Mouse (Mus musculus) hindbrain, embryonic 15.5 days (tissue): ENCODE data around the gene Aagab. TPM values are rescaled to one million over a fixed set of nuclear protein-coding genes. Genes with fewer than 3 reads are reported as not detected.
A peak's percentile ranks its signal among the peaks of the same experiment; 100 is the strongest.

Experiments
- ATAC-seq: fragments of 200-750 bp; cut with Nextera tagmentation; 2 replicates; pipeline ENCODE4 v1.8.0; 2017; ENCODE audit warnings: low read depth, moderate number of reproducible peaks, moderate TSS enrichment; ENCODE audit not compliant: low FRiP score
- H3K27ac ChIP-seq: fragments of 300-500 bp; sonication (generic); replicated peaks from 2 replicates; pipeline ENCODE4 v1.5.1; 2015; ENCODE audit warnings: mild to moderate bottlenecking, inconsistent platforms
- H3K27me3 ChIP-seq: fragments of 300-500 bp; sonication (generic); 2 replicates; pipeline ENCODE4 v1.6.1; 2015; ENCODE audit warnings: control low read depth, inconsistent platforms
- H3K36me3 ChIP-seq: fragments of 300-500 bp; sonication (generic); 2 replicates; pipeline ENCODE4 v1.6.1; 2015; ENCODE audit warnings: control low read depth, inconsistent platforms
- H3K4me1 ChIP-seq: fragments of 300-500 bp; sonication (generic); replicated peaks from 2 replicates; pipeline ENCODE4 v1.6.1; 2015; ENCODE audit warnings: control low read depth, inconsistent platforms
- H3K4me2 ChIP-seq: fragments of 300-500 bp; sonication (generic); 2 replicates; pipeline ENCODE4 v1.6.1; 2015; ENCODE audit warnings: moderate library complexity, mild to moderate bottlenecking, inconsistent platforms
- H3K4me3 ChIP-seq: fragments of 300-500 bp; sonication (generic); 2 replicates; pipeline ENCODE4 v1.5.1; 2015; ENCODE audit warnings: mild to moderate bottlenecking, inconsistent platforms
- H3K9ac ChIP-seq: fragments of 300-500 bp; sonication (generic); 2 replicates; pipeline ENCODE4 v1.6.1; 2015; ENCODE audit warnings: inconsistent platforms
- H3K9me3 ChIP-seq: fragments of 300-500 bp; sonication (generic); 2 replicates; pipeline ENCODE4 v1.6.1; 2016; ENCODE audit warnings: control low read depth, inconsistent platforms
- WGBS: fragments of 180-500 bp; shearing (Covaris S2); methylation state at CpG from one replicate; pipeline ENCODE4 v1.1.7; 2015; 5-methylcytosine and 5-hydroxymethylcytosine counted together
- polyA plus RNA-seq: library from polyadenylated mRNA; unstranded; fragments of >200 nt; fragmentation: Nextera tagmentation; extraction: Ambion mirVana; gene quantifications from 2 replicates; pipeline ENCODE4 v1.2.1, GENCODE M21; 2015

Aagab gene
- polyA plus RNA-seq, 1 experiment from 2014 or later = 64.0 TPM

- Histone ChIP-seq H3K4me2 (no peak overlapping the region), H3K27me3 (no peaks in the 10 kb centered on the region), H3K9me3 (no peaks in the 10 kb centered on the region), H3K4me3 (no peak overlapping the region), H3K36me3 (no peaks in the 10 kb centered on the region), H3K9ac (no peak overlapping the region), H3K27ac (peak overlapping the region; percentile 28), H3K4me1 (peaks cover 45% of the 10 kb centered on the region)
- 29% methylated on average over 13 of the region's 13 CpGs for WGBS
- 0 out of 2 replicates have a peak, but pooled peaks have one; percentile 55 for ATAC-seq
These were observed 62.6 kb downstream of the Aagab start for GRCm38 (mm10) chr9:63664792-63665646.

GRCm38 (mm10) chr9:63666612-63667372 lies 64.3 kb downstream of the Aagab start:
- Histone ChIP-seq H3K4me3 (no peak overlapping the region), H3K4me1 (peaks cover 45% of the 10 kb centered on the region), H3K36me3 (no peaks in the 10 kb centered on the region), H3K9me3 (no peaks in the 10 kb centered on the region), H3K27me3 (no peaks in the 10 kb centered on the region), H3K9ac (no peak overlapping the region), H3K4me2 (0 out of 2 replicates have a peak overlapping the region, but pooled peaks have one; percentile 7), H3K27ac (peak overlapping the region; percentile 51; the same call in 1 of the 2 replicates)
- peak; percentile 70 for ATAC-seq
- WGBS = 48% methylated on average over 18 of the region's 18 CpGs

- no peaks in the 10 kb centered on the region for H3K9me3 ChIP-seq
- 0 out of 2 replicates have a peak overlapping the region, but pooled peaks have one; percentile 7 for H3K4me2 ChIP-seq
- 75% methylated on average over 8 of the region's 8 CpGs for WGBS
- H3K27ac ChIP-seq = 0 out of 2 replicates have a peak overlapping the region, but pooled peaks have one; percentile 3
- ATAC-seq = no peak
- H3K9ac ChIP-seq = no peak overlapping the region
- H3K4me3 ChIP-seq = no peak overlapping the region
- no peaks in the 10 kb centered on the region for H3K27me3 ChIP-seq
- peaks cover 45% of the 10 kb centered on the region for H3K4me1 ChIP-seq
- no peaks in the 10 kb centered on the region for H3K36me3 ChIP-seq
These were observed 64.9 kb downstream of the Aagab start for GRCm38 (mm10) chr9:63667373-63667724.

- H3K9ac ChIP-seq = no peak overlapping the region
- WGBS = 63% methylated on average over 1 of the region's 1 CpGs
- H3K27ac ChIP-seq = no peak overlapping the region
- H3K4me3 ChIP-seq = no peak overlapping the region
- no peak for ATAC-seq
- no peaks in the 10 kb centered on the region for H3K9me3 ChIP-seq
- H3K36me3 ChIP-seq = no peaks in the 10 kb centered on the region
- no peak overlapping the region for H3K4me2 ChIP-seq
- H3K27me3 ChIP-seq = no peaks in the 10 kb centered on the region
- peaks cover 49% of the 10 kb centered on the region for H3K4me1 ChIP-seq
These were observed 66.2 kb downstream of the Aagab start for GRCm38 (mm10) chr9:63668621-63669020.

- WGBS = 98% methylated on average over 7 of the region's 7 CpGs
- no peaks in the 10 kb centered on the region for H3K36me3 ChIP-seq
- no peak overlapping the region for H3K4me2 ChIP-seq
- no peaks in the 10 kb centered on the region for H3K9me3 ChIP-seq
- H3K27ac ChIP-seq = no peak overlapping the region
- H3K9ac ChIP-seq = no peak overlapping the region
- peaks cover 46% of the 10 kb centered on the region for H3K4me1 ChIP-seq
- H3K4me3 ChIP-seq = no peak overlapping the region
- ATAC-seq = no peak
- no peaks in the 10 kb centered on the region for H3K27me3 ChIP-seq
These were observed 67.4 kb downstream of the Aagab start for GRCm38 (mm10) chr9:63669816-63670215.

DNA sequence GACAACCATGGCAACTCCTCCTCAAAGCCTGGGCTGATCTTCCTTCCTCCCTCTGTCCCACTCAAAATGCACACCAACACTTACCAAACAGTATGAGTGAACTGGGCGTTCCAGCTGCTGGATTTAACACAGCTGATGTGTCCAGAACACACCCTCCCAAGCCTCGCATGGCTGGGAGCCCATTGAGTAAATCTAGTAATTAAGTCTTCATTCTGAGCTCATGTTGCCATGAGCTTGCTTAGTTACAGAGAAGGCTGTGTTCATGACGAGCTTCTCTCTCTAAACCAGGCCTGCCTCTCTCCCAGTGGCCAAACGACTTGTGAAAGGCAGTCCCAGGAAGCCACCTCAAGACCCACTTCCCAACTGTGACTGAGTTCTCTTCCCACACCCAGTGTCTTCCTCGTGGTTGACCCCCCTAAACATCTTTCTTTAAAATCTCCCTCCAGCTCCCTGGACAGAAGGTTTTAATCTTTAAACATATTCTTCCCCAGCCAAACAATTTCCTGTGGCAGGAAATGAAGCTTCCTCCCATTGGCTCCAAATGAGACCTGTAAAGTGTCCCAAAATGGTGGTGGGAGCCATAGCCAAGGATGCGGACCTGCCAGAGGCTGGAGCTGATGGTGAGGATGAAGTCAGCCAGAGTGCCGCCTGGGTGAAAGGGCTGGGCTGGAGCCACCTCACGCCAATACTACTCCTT lies 70.5 kb downstream of the Aagab start:
- H3K4me2 ChIP-seq = no peak overlapping the region
- ATAC-seq = no peak
- 69% methylated on average over 8 of the region's 8 CpGs for WGBS
- H3K27me3 ChIP-seq = no peaks in the 10 kb centered on the region
- H3K27ac ChIP-seq = no peak overlapping the region
- H3K9me3 ChIP-seq = no peaks in the 10 kb centered on the region
- H3K4me3 ChIP-seq = no peak overlapping the region
- no peak overlapping the region for H3K9ac ChIP-seq
- H3K4me1 ChIP-seq = peaks cover 16% of the 10 kb centered on the region
- H3K36me3 ChIP-seq = no peaks in the 10 kb centered on the region

DNA sequence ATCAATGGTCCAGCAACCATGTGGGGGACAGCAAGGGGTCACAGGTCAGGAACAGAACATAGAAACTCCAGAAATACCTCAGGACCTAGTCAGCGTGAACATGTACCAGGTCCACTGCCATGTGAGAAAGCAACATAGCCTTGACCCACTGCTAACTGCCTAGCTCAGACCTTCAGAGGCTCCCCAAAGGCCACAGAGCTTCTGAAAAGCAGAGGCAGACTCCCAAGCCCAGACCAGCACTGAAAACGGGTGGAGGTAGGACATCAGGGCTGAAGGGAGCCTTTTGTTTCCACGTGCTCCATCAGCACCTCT lies 71.0 kb downstream of the Aagab start:
- no peaks in the 10 kb centered on the region for H3K27me3 ChIP-seq
- no peaks in the 10 kb centered on the region for H3K9me3 ChIP-seq
- peaks cover 11% of the 10 kb centered on the region; the same call in 1 of the 2 replicates for H3K4me1 ChIP-seq
- WGBS = 76% methylated on average over 3 of the region's 3 CpGs
- H3K4me3 ChIP-seq = no peak overlapping the region
- no peak overlapping the region for H3K4me2 ChIP-seq
- no peaks in the 10 kb centered on the region for H3K36me3 ChIP-seq
- H3K27ac ChIP-seq = no peak overlapping the region
- no peak overlapping the region for H3K9ac ChIP-seq
- no peak for ATAC-seq

- Histone ChIP-seq H3K36me3 (no peaks in the 10 kb centered on the region), H3K4me3 (no peak overlapping the region), H3K4me2 (no peak overlapping the region), H3K9ac (no peak overlapping the region), H3K27me3 (no peaks in the 10 kb centered on the region), H3K27ac (no peak overlapping the region), H3K9me3 (no peaks in the 10 kb centered on the region), H3K4me1 (peaks cover 4% of the 10 kb centered on the region; the same call in 1 of the 2 replicates)
- WGBS = 91% methylated on average over 10 of the region's 10 CpGs
- ATAC-seq = no peak
These were observed 72.2 kb downstream of the Aagab start for GRCm38 (mm10) chr9:63674613-63675012.

DNA sequence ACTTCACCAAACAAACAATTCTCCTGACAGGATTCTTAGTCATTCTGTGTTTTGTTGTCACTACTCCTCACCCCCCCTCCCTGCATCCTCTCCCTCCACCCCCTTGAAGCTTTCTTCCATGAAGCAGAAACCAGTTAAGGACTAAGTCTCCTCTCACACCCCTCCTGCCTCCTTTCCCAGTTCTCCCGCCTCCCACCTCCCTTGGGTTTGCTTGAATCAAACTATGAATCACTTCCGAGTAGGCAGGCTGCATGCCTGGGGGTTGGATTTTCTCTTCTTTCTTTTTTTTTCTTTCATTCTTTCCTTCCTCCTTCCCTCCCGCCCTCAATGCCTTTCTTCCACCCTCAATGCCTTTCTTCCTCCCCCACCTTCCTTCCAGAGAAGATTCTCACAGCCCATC lies 75.2 kb downstream of the Aagab start:
- no peak overlapping the region for H3K9ac ChIP-seq
- H3K4me1 ChIP-seq = peaks cover 4% of the 10 kb centered on the region; the same call in 1 of the 2 replicates
- no peaks in the 10 kb centered on the region for H3K9me3 ChIP-seq
- H3K27me3 ChIP-seq = no peaks in the 10 kb centered on the region
- H3K27ac ChIP-seq = no peak overlapping the region
- no peak for ATAC-seq
- 63% methylated on average over 3 of the region's 3 CpGs for WGBS
- no peak overlapping the region for H3K4me2 ChIP-seq
- H3K4me3 ChIP-seq = no peak overlapping the region
- no peaks in the 10 kb centered on the region for H3K36me3 ChIP-seq

DNA sequence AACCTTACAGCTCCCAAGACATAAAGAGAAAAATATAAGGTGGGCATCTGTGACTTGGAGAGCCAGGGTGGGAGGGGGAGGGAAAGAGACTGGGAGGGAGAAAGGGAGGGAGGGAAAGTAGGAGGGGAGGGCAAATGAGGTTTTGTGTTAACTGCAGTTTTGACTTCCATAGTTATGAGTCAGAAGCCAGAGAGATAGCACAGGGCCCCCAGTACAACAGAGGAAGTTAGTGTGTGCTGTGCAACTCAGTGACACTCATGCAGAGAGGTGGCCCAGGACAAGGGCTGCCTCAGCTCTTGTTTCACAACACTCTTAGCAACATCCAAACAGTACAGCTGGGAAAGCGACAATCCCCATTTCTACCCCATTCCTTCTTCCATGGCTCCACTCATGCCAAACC lies 75.6 kb downstream of the Aagab start:
- ATAC-seq = no peak
- Histone ChIP-seq H3K36me3 (no peaks in the 10 kb centered on the region), H3K4me1 (no peaks in the 10 kb centered on the region), H3K9me3 (no peaks in the 10 kb centered on the region), H3K4me3 (no peak overlapping the region), H3K9ac (no peak overlapping the region), H3K27ac (no peak overlapping the region), H3K4me2 (no peak overlapping the region), H3K27me3 (no peaks in the 10 kb centered on the region)
- WGBS = 94% methylated on average over 1 of the region's 1 CpGs

- H3K27ac ChIP-seq = no peak overlapping the region
- no peaks in the 10 kb centered on the region for H3K4me1 ChIP-seq
- H3K36me3 ChIP-seq = no peaks in the 10 kb centered on the region
- H3K27me3 ChIP-seq = no peaks in the 10 kb centered on the region
- WGBS = 82% methylated on average over 9 of the region's 9 CpGs
- ATAC-seq = no peak
- H3K4me3 ChIP-seq = no peak overlapping the region
- H3K9me3 ChIP-seq = no peaks in the 10 kb centered on the region
- no peak overlapping the region for H3K4me2 ChIP-seq
- H3K9ac ChIP-seq = no peak overlapping the region
These were observed 79.8 kb downstream of the Aagab start for GRCm38 (mm10) chr9:63682301-63682700.

DNA sequence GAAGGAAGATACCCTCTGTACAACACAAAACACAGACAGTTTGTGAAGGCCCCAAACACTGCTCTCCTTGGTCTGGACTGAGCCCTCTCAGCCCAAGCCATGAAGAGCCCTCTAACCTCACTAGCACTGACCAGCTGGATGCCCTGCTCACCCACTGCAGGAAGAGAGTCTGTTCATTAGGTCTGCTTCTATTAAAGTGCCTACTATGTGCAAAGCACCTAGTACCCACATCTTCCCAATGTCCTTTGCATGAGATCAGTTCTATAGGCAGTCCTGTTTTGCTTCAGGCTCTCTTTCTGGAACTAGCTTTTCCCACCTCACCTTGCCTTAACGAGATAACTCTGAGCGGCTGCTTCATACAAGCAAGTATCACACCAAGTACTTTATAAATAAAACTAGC lies 80.5 kb downstream of the Aagab start:
- 93% methylated on average over 2 of the region's 2 CpGs for WGBS
- Histone ChIP-seq H3K4me3 (no peak overlapping the region), H3K9me3 (no peaks in the 10 kb centered on the region), H3K27ac (no peak overlapping the region), H3K4me1 (no peaks in the 10 kb centered on the region), H3K27me3 (no peaks in the 10 kb centered on the region), H3K36me3 (no peaks in the 10 kb centered on the region), H3K4me2 (no peak overlapping the region), H3K9ac (no peak overlapping the region)
- ATAC-seq = no peak
